Comparison of ENCODE assay signal across 13 mouse cellular contexts in the genomic region with DNA sequence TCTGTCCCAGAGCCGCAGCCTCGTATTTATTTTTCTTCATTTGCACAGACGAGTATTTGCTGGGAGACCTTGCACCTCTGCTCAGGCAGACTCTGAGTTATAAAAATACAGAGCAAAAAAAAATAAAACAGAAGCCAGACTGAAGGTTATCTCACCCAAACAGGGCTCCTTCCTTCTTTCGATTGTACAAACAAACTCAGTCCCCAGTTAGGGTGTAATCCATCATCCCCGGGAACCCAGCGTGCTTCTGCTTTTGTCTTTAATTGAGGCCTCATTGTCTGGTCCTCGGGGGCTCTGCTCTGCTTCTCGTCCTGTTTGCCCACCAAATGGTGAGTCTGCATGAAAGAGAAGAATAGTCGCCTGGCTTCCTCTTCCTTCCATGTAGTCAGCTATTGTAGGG. TPM values are rescaled to one million over a fixed set of nuclear protein-coding genes. Genes with fewer than 3 reads are reported as not detected.
DNase-seq lines count a peak whose midpoint lies in the region; ATAC-seq lines count a peak whose summit lies in the region.
"Had no signal": no experiment of that assay in that cellular context is flagged by ENCODE, and none has a peak within 500 bp of the region (broad histone marks: within the 10 kb centered on the region; RNA-seq: fewer than 3 reads in every experiment).

No protein-coding gene starts in this region.

- ATAC-seq in hindbrain, embryonic 11.5 days (ENCODE audit: low FRiP score): 0 out of 2 replicates have a peak, but pooled peaks have one; percentile 47
- no peak for ATAC-seq in forebrain, embryonic 15.5 days (replicated peaks)
- ATAC-seq: forebrain, postnatal 0 days had no signal

- peak overlapping the region; percentile 17; the same call in 1 of the 2 replicates for H3K27ac ChIP-seq in hindbrain, embryonic 11.5 days (ENCODE audit: low read depth, low read length)
- H3K27ac ChIP-seq in forebrain, embryonic 15.5 days (replicated peaks): no peak overlapping the region

- no peak overlapping the region for H3K4me3 ChIP-seq in hindbrain, embryonic 11.5 days (ENCODE audit: low read depth, low read length)
- no peak overlapping the region for H3K4me3 ChIP-seq in forebrain, embryonic 15.5 days

- 0 out of 2 replicates have a peak overlapping the region, but pooled peaks have one; percentile 3 for H3K4me2 ChIP-seq in hindbrain, embryonic 11.5 days (replicated peaks; ENCODE audit: low read depth, low read length)
- H3K4me2 ChIP-seq in forebrain, embryonic 15.5 days (replicated peaks): no peak overlapping the region

- no peaks in the 10 kb centered on the region for H3K9me3 ChIP-seq in hindbrain, embryonic 11.5 days (ENCODE audit: control insufficient read depth, low read length)
- no peaks in the 10 kb centered on the region for H3K9me3 ChIP-seq in forebrain, embryonic 15.5 days

- H3K9ac ChIP-seq in hindbrain, embryonic 11.5 days (ENCODE audit: low read depth, low read length): no peak overlapping the region
- H3K9ac ChIP-seq in forebrain, embryonic 15.5 days (replicated peaks): no peak overlapping the region
- H3K9ac ChIP-seq: forebrain, postnatal 0 days had no signal

- DNase-seq in kidney, adult 18-20 months: peak; percentile 9
- DNase-seq in kidney, postnatal 10 days: no peak
- peak; percentile 70 for DNase-seq in embryo, embryonic 10.5 days (ENCODE audit: low spot score)
- peak; percentile 51 for DNase-seq in hindbrain, embryonic 11.5 days (ENCODE audit: low spot score)
- peak; percentile 40 for DNase-seq in lung, postnatal 36 days
- DNase-seq in B cell, adult 2 months: no peak
- DNase-seq in cerebellum, postnatal 14 days: no peak
- DNase-seq: cerebellum, postnatal 25 days; forebrain, postnatal 0 days; heart, postnatal 4 days; left cerebral cortex, postnatal 4 days; thymus, postnatal 25 days had no signal

- H3K36me3 ChIP-seq in hindbrain, embryonic 11.5 days (ENCODE audit: control insufficient read depth, insufficient read depth, low read length): no peaks in the 10 kb centered on the region
- H3K36me3 ChIP-seq in forebrain, embryonic 15.5 days: no peaks in the 10 kb centered on the region

- no peaks in the 10 kb centered on the region for H3K27me3 ChIP-seq in hindbrain, embryonic 11.5 days (ENCODE audit: control insufficient read depth, insufficient read depth, low read length)
- no peaks in the 10 kb centered on the region for H3K27me3 ChIP-seq in forebrain, embryonic 15.5 days

- H3K4me1 ChIP-seq in hindbrain, embryonic 11.5 days (replicated peaks; ENCODE audit: control insufficient read depth, insufficient read depth, low read length): peaks cover 4% of the 10 kb centered on the region; the same call in 1 of the 2 replicates
- H3K4me1 ChIP-seq in forebrain, embryonic 15.5 days: peaks cover 27% of the 10 kb centered on the region

- 6% methylated on average over 9 of the region's 9 CpGs for WGBS in hindbrain, embryonic 11.5 days
- WGBS in forebrain, embryonic 15.5 days: 24% methylated on average over 9 of the region's 9 CpGs

RNA-seq across cellular contexts. Expression of gene Limch1, which starts 54.6 kb away (rescaled TPM):
- 60.7 and 81.7 TPM in 2 replicates for polyA plus RNA-seq in hindbrain, embryonic 11.5 days (2014; fragmentation: Nextera tagmentation; extraction: Ambion mirVana)
- polyA plus RNA-seq in forebrain, embryonic 15.5 days (2015; fragmentation: Nextera tagmentation; extraction: Ambion mirVana): 84.3 and 85.1 TPM in 2 replicates

Comparison
In these comparisons a context has a peak if more than half of its experiments do, and no peak if none do; other contexts are left out.
1. DNase-seq: peak in kidney, adult 18-20 months (single experiment), embryo, embryonic 10.5 days (single experiment), hindbrain, embryonic 11.5 days (single experiment) and lung, postnatal 36 days (single experiment); none in kidney, postnatal 10 days (single experiment), B cell, adult 2 months (0 of 2) and cerebellum, postnatal 14 days (0 of 2).